Comparison of ENCODE assay signal across 12 mouse cellular contexts in genomic region chr8:108788762-108789157, GRCm38 (mm10).
DNase-seq lines count a peak whose midpoint lies in the region; ATAC-seq lines count a peak whose summit lies in the region.
"Had no signal": no experiment of that assay in that cellular context is flagged by ENCODE, and none has a peak within 500 bp of the region (broad histone marks: within the 10 kb centered on the region; RNA-seq: fewer than 3 reads in every experiment).

No protein-coding gene starts in this region.

- no peak for ATAC-seq in embryonic facial prominence, embryonic 14.5 days (ENCODE audit: low read depth)
- no peak for ATAC-seq in hindbrain, embryonic 14.5 days (ENCODE audit: low FRiP score)
- no peak for ATAC-seq in midbrain, embryonic 13.5 days

- H3K9me3 ChIP-seq in embryonic facial prominence, embryonic 10.5 days = peaks cover 20% of the 10 kb centered on the region
- H3K9me3 ChIP-seq in embryonic facial prominence, embryonic 14.5 days (ENCODE audit: control insufficient read depth, low read length) = peaks cover 10% of the 10 kb centered on the region
- no peaks in the 10 kb centered on the region; the same call in 1 of the 2 replicates for H3K9me3 ChIP-seq in hindbrain, embryonic 14.5 days (ENCODE audit: control insufficient read depth, low read length)
- H3K9me3 ChIP-seq in midbrain, embryonic 13.5 days = peaks cover 10% of the 10 kb centered on the region

- 43% methylated on average over 10 of the region's 10 CpGs for WGBS in embryonic facial prominence, embryonic 10.5 days
- WGBS in embryonic facial prominence, embryonic 14.5 days = 43% methylated on average over 10 of the region's 10 CpGs
- WGBS in hindbrain, embryonic 14.5 days = 10% methylated on average over 10 of the region's 10 CpGs
- 10% methylated on average over 10 of the region's 10 CpGs for WGBS in midbrain, embryonic 13.5 days

- H3K27ac ChIP-seq in embryonic facial prominence, embryonic 10.5 days (replicated peaks) = 0 out of 2 replicates have a peak overlapping the region, but pooled peaks have one; percentile 41
- H3K27ac ChIP-seq in embryonic facial prominence, embryonic 14.5 days (replicated peaks; ENCODE audit: low read depth, low read length) = no peak overlapping the region; the same call in 1 of the 2 replicates
- no peak overlapping the region for H3K27ac ChIP-seq in hindbrain, embryonic 14.5 days
- H3K27ac ChIP-seq in midbrain, embryonic 13.5 days = peak overlapping the region; percentile 35; the same call in 1 of the 2 replicates
- H3K27ac ChIP-seq: liver, embryonic 13.5 days had no signal

- H3K4me1 ChIP-seq in embryonic facial prominence, embryonic 10.5 days = peaks cover 57% of the 10 kb centered on the region
- peaks cover 19% of the 10 kb centered on the region for H3K4me1 ChIP-seq in embryonic facial prominence, embryonic 14.5 days (ENCODE audit: control insufficient read depth, insufficient read depth, low read length)
- H3K4me1 ChIP-seq in hindbrain, embryonic 14.5 days (replicated peaks; ENCODE audit: control insufficient read depth, insufficient read depth, low read length) = peaks cover 23% of the 10 kb centered on the region
- peaks cover 54% of the 10 kb centered on the region for H3K4me1 ChIP-seq in midbrain, embryonic 13.5 days (replicated peaks)

- H3K36me3 ChIP-seq in embryonic facial prominence, embryonic 10.5 days (replicated peaks) = peaks cover 23% of the 10 kb centered on the region
- peaks cover 22% of the 10 kb centered on the region for H3K36me3 ChIP-seq in embryonic facial prominence, embryonic 14.5 days (ENCODE audit: control insufficient read depth, insufficient read depth, low read length)
- H3K36me3 ChIP-seq in hindbrain, embryonic 14.5 days (replicated peaks; ENCODE audit: control insufficient read depth, insufficient read depth) = peaks cover 17% of the 10 kb centered on the region
- peaks cover 21% of the 10 kb centered on the region for H3K36me3 ChIP-seq in midbrain, embryonic 13.5 days

- H3K4me3 ChIP-seq in embryonic facial prominence, embryonic 10.5 days = no peak overlapping the region
- H3K4me3 ChIP-seq in embryonic facial prominence, embryonic 14.5 days (ENCODE audit: low read depth, low read length) = no peak overlapping the region
- H3K4me3 ChIP-seq in hindbrain, embryonic 14.5 days (replicated peaks; ENCODE audit: low read length) = no peak overlapping the region
- no peak overlapping the region for H3K4me3 ChIP-seq in midbrain, embryonic 13.5 days (replicated peaks)
- H3K4me3 ChIP-seq: liver, embryonic 13.5 days had no signal

- H3K27me3 ChIP-seq in embryonic facial prominence, embryonic 10.5 days (replicated peaks; ENCODE audit: low read depth, poor library complexity, severe bottlenecking) = no peaks in the 10 kb centered on the region
- H3K27me3 ChIP-seq in embryonic facial prominence, embryonic 14.5 days (replicated peaks; ENCODE audit: control insufficient read depth, insufficient read depth, low read length) = no peaks in the 10 kb centered on the region
- peaks cover 30% of the 10 kb centered on the region for H3K27me3 ChIP-seq in hindbrain, embryonic 14.5 days (ENCODE audit: control insufficient read depth, insufficient read depth, low read length)
- H3K27me3 ChIP-seq in midbrain, embryonic 13.5 days = peaks cover 9% of the 10 kb centered on the region
- H3K27me3 ChIP-seq: liver, embryonic 13.5 days had no signal

- no peak for DNase-seq in embryonic facial prominence, embryonic 10.5 days (ENCODE audit: low spot score)
- DNase-seq in embryonic facial prominence, embryonic 14.5 days (ENCODE audit: low spot score) = no peak
- DNase-seq in hindbrain, embryonic 14.5 days (ENCODE audit: low spot score) = no peak
- no peak for DNase-seq in embryo, embryonic 11 days
- no peak for DNase-seq in ovary, adult 18-20 months (ENCODE audit: low spot score)
- DNase-seq in lung, postnatal 4 days = no peak
- DNase-seq: cerebellum, adult 8-10 months; heart, postnatal 10 days; kidney, adult 8-10 months; liver, embryonic 13.5 days; lung, postnatal 14 days had no signal

- no peak overlapping the region for H3K4me2 ChIP-seq in embryonic facial prominence, embryonic 14.5 days (ENCODE audit: low read depth, low read length)
- peak overlapping the region; percentile 6 for H3K4me2 ChIP-seq in hindbrain, embryonic 14.5 days (replicated peaks)
- peak overlapping the region; percentile 43 for H3K4me2 ChIP-seq in midbrain, embryonic 13.5 days (replicated peaks)
- H3K4me2 ChIP-seq: liver, embryonic 13.5 days had no signal

- peak overlapping the region; percentile 34; the same call in 1 of the 2 replicates for H3K9ac ChIP-seq in embryonic facial prominence, embryonic 14.5 days (ENCODE audit: low read depth, low read length)
- no peak overlapping the region for H3K9ac ChIP-seq in hindbrain, embryonic 14.5 days
- 0 out of 2 replicates have a peak overlapping the region, but pooled peaks have one; percentile 19 for H3K9ac ChIP-seq in midbrain, embryonic 13.5 days (replicated peaks)
- H3K9ac ChIP-seq: liver, embryonic 13.5 days had no signal

Comparison
In these comparisons a context has a peak if more than half of its experiments do, and no peak if none do; other contexts are left out.
1. H3K27ac ChIP-seq: peak in embryonic facial prominence, embryonic 10.5 days (single experiment) and midbrain, embryonic 13.5 days (single experiment); none in embryonic facial prominence, embryonic 14.5 days (single experiment) and hindbrain, embryonic 14.5 days (single experiment).